Mouse (Mus musculus) brown adipose tissue, adult 24 weeks (tissue): ENCODE measurements around the gene Vps37c. TPM values are rescaled to one million over a fixed set of nuclear protein-coding genes. Genes with fewer than 3 reads are reported as not detected.

Experiments used
- H3K27ac ChIP-seq: fragments of 200-500 bp; replicated peaks from 2 replicates; pipeline ENCODE4 v1.5.1; 2012; ENCODE audit warnings: low read depth, mild to moderate bottlenecking, low read length
- H3K4me1 ChIP-seq: fragments of 200-500 bp; 2 replicates; pipeline ENCODE4 v1.6.1; 2012; ENCODE audit warnings: low read length, mixed read lengths; ENCODE audit not compliant: control insufficient read depth, insufficient read depth, insufficient read length
- H3K4me3 ChIP-seq: fragments of 200-500 bp; 2 replicates; pipeline ENCODE4 v1.5.1; 2012; ENCODE audit warnings: low read depth, mild to moderate bottlenecking, low read length, moderate library complexity; ENCODE audit not compliant: insufficient read depth
- polyA plus RNA-seq: library from polyadenylated mRNA; stranded (reverse); fragments of >200 nt; gene quantifications from 2 replicates; pipeline ENCODE4 v1.2.4, GENCODE M21; 2012; ENCODE audit not compliant: missing spikeins, insufficient read depth, insufficient read length

The Vps37c gene
- polyA plus RNA-seq = 8.5 and 10.1 TPM in 2 replicates

- Histone ChIP-seq H3K27ac (peak within 1 kb of the TSS; percentile 86), H3K4me3 (peak within 1 kb of the TSS; percentile 80), H3K4me1 (peaks cover 17% of the 10 kb centered on the region)
Measured at GRCm38 (mm10) chr19:10688537-10689352, at the start of gene Vps37c. Gene Vps37c, plus strand, starts transcription at chr19:10688735.

DNA sequence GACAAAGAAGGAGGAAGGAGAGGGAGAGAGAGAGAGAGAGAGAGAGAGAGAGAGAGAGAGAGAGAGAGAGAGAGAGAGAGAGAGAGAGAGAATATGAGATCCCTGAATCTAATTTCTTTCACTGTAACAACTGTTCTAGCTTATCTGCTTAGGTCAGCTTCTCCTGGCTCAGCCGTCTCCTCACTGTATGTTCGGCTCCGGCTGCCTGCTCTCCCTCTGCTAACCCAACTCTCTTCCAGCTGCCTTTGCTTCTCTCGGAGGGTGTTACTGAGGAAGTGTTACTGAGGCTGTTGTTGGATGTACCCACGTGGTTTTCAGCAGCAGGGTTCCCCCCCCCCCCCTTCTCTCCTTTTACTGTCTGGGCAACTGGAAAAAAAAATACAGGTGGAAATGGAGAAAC lies 48.5 kb upstream of the Vps37c start:
- no peak overlapping the region for H3K27ac ChIP-seq
- no peak overlapping the region for H3K4me3 ChIP-seq

GRCm38 (mm10) chr19:10640589-10641378 lies 47.8 kb upstream of the Vps37c start:
- Histone ChIP-seq H3K4me3 (no peak overlapping the region), H3K27ac (no peak overlapping the region), H3K4me1 (no peaks in the 10 kb centered on the region)

More for the DNA sequence above, 48.5 kb upstream of the Vps37c start:
- H3K4me1 ChIP-seq = no peaks in the 10 kb centered on the region

GRCm38 (mm10) chr19:10645616-10646015 lies 42.9 kb upstream of the Vps37c start:
- Histone ChIP-seq H3K4me1 (no peaks in the 10 kb centered on the region), H3K27ac (no peak overlapping the region), H3K4me3 (no peak overlapping the region)

DNA sequence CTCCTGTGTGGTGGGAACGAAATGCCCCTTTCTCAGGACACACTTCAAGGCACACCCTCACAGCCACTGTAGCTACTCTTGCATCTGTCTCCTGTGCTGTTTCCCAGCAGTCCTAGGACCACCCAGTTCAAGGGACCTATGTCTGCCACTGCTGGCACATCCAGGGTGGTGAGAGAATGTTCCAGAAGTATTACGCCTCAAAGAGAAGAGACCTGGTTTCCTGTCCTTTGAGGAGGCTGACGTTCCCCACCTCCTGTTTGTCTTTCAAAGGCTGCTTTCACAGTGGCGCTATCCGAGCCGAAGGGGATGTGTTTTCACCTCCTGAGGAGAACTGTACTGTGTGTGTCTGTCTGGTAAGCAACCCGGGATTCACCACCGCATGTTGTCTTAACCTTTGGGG lies 40.4 kb upstream of the Vps37c start:
- H3K27ac ChIP-seq = no peak overlapping the region
- no peak overlapping the region for H3K4me3 ChIP-seq
- no peaks in the 10 kb centered on the region for H3K4me1 ChIP-seq

DNA sequence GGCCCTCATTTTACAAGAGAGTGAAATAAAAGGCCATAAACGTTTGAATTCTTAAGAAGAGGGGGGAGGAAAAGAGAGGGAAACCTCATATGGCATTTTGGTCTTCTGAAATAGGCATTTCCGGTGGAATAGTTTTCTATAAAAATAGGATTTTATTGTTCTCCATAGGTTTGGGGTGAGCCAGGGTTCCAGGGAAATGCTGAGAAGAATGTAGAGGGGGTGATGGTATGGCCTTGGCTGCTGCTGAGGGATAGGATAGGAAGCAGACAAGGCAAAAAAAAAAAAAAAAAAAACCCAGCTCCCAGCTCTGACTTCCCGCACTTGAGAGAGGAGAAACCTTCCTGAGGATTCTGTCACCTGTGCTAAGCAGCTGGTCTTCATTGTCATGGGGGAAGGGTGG lies 32.5 kb upstream of the Vps37c start:
- Histone ChIP-seq H3K27ac (no peak overlapping the region), H3K4me1 (no peaks in the 10 kb centered on the region), H3K4me3 (no peak overlapping the region)

- no peak overlapping the region for H3K27ac ChIP-seq
- no peak overlapping the region for H3K4me3 ChIP-seq
- no peaks in the 10 kb centered on the region for H3K4me1 ChIP-seq
Measured at GRCm38 (mm10) chr19:10657742-10658141, 30.8 kb upstream of the Vps37c start.

GRCm38 (mm10) chr19:10658406-10658805 lies 30.1 kb upstream of the Vps37c start:
- Histone ChIP-seq H3K4me1 (no peaks in the 10 kb centered on the region), H3K27ac (no peak overlapping the region), H3K4me3 (no peak overlapping the region)

DNA sequence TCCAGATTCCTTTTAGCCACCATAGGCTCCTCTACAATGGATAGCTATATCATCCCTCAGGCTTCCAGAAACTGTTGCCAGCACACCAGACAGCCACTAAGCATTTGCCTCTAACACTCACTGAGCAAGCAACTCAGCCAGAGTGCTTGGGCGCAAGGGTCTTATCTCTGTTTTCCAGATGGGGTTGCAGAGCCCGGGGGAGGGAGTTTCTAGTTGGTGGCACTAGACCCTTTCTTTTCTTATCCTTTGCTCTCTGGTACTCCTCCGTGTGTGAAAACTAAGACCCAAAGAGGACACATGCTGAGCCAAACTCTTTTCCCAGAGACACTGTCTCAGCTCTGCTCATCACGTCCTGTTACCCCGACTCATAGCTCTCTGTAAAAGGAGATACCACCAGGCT lies 27.2 kb upstream of the Vps37c start:
- H3K27ac ChIP-seq = no peak overlapping the region
- no peaks in the 10 kb centered on the region for H3K4me1 ChIP-seq
- H3K4me3 ChIP-seq = no peak overlapping the region

GRCm38 (mm10) chr19:10661919-10662318 lies 26.6 kb upstream of the Vps37c start:
- no peak overlapping the region for H3K27ac ChIP-seq

DNA sequence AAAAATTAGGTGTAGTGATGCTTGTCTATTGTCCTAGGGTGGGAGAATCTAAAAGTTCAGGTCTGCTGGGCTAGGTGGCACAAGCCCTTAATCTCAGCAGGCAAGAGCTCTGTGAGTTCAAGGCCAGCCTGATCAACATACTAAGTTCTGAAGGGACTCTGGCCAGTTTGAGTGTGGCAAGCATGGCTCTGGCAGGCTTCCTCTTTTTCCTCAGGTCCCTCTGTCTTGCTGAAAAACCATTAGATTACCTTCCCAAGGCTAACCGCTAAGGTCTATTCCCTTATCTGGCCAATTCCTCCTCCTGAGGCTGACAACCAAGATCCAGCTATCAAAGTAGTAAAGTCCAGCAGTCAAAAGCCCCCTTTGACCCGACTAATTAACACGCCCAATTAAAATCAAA lies 25.9 kb upstream of the Vps37c start:
- Histone ChIP-seq H3K27ac (no peak overlapping the region), H3K4me3 (no peak overlapping the region), H3K4me1 (no peaks in the 10 kb centered on the region)

More at GRCm38 (mm10) chr19:10661919-10662318, 26.6 kb upstream of the Vps37c start:
- Histone ChIP-seq H3K4me3 (no peak overlapping the region), H3K4me1 (no peaks in the 10 kb centered on the region)

GRCm38 (mm10) chr19:10665093-10665492 lies 23.4 kb upstream of the Vps37c start:
- no peak overlapping the region for H3K27ac ChIP-seq
- H3K4me1 ChIP-seq = no peaks in the 10 kb centered on the region
- H3K4me3 ChIP-seq = no peak overlapping the region

DNA sequence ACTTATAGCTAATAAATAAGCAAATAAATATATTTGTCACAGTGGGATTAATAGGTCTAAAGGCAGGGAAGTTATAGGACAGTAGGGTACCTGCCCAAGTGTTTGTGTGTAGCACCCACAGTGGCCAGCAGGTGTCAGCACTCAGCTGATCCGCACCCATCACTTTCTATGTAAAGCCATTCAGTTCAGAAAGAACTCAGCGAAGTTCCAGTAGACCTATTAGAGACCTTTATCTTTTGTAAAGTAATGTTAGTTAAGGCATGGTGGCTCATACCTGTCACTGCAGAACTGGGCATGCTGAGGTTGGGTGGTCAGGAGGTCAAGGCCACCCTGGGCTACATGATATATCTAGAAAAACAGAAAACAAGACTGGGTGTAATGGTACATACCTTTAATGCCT lies 23.0 kb upstream of the Vps37c start:
- no peak overlapping the region for H3K27ac ChIP-seq
- H3K4me3 ChIP-seq = no peak overlapping the region

GRCm38 (mm10) chr19:10671319-10671718 lies 17.2 kb upstream of the Vps37c start:
- Histone ChIP-seq H3K4me3 (no peak overlapping the region), H3K27ac (no peak overlapping the region), H3K4me1 (no peaks in the 10 kb centered on the region)

More for the DNA sequence above, 23.0 kb upstream of the Vps37c start:
- H3K4me1 ChIP-seq = no peaks in the 10 kb centered on the region

GRCm38 (mm10) chr19:10671854-10672417 lies 16.6 kb upstream of the Vps37c start:
- H3K27ac ChIP-seq = no peak overlapping the region
- no peaks in the 10 kb centered on the region for H3K4me1 ChIP-seq

More at GRCm38 (mm10) chr19:10671854-10672417, 16.6 kb upstream of the Vps37c start:
- H3K4me3 ChIP-seq = no peak overlapping the region
